Mouse (Mus musculus): ENCODE measurements around the gene Qdpr.
"Not testable (repeated sequence)": the region's sequence is repeated elsewhere in the genome, so short reads cannot be mapped to it uniquely, and the experiment has no call there.

Qdpr gene

GRCm38 (mm10) chr5:45453451-45453850, 3.4 kb upstream of the Qdpr start, which contains the start of gene Clrn2:
TSS of gene Clrn2 (plus strand) at chr5:45453751.
- ATAC-seq (ENCODE audit: low TSS enrichment) = no peak

GRCm38 (mm10) chr5:45449206-45449605, 830 bp downstream of the Qdpr start:
- no peak for ATAC-seq (ENCODE audit: low TSS enrichment)

- ATAC-seq (ENCODE audit: low TSS enrichment) = no peak
Measured at GRCm38 (mm10) chr5:45448676-45449075, 1.4 kb downstream of the Qdpr start.

GRCm38 (mm10) chr5:45444130-45444832, 5.8 kb downstream of the Qdpr start:
- no peak for ATAC-seq (ENCODE audit: low TSS enrichment)

- no peak for ATAC-seq (ENCODE audit: low TSS enrichment)
Measured at GRCm38 (mm10) chr5:45441745-45442144, 8.3 kb downstream of the Qdpr start.

GRCm38 (mm10) chr5:45441124-45441523, 8.9 kb downstream of the Qdpr start:
- ATAC-seq (ENCODE audit: low TSS enrichment) = no peak

GRCm38 (mm10) chr5:45438301-45438700, 11.7 kb downstream of the Qdpr start:
- no peak for ATAC-seq (ENCODE audit: low TSS enrichment)

GRCm38 (mm10) chr5:45437826-45438225, 12.2 kb downstream of the Qdpr start:
- no peak for ATAC-seq (ENCODE audit: low TSS enrichment)

- ATAC-seq (ENCODE audit: low TSS enrichment) = no peak
Measured at GRCm38 (mm10) chr5:45435967-45436950, 13.8 kb downstream of the Qdpr start.

- no peak for ATAC-seq (ENCODE audit: low TSS enrichment)
Measured at GRCm38 (mm10) chr5:45427891-45428290, 22.1 kb downstream of the Qdpr start.

- no peak for ATAC-seq (ENCODE audit: low TSS enrichment)
Measured at GRCm38 (mm10) chr5:45426416-45427034, 23.5 kb downstream of the Qdpr start.

- ATAC-seq (ENCODE audit: low TSS enrichment) = not testable (repeated sequence)
Measured at GRCm38 (mm10) chr5:45425771-45426170, 24.3 kb downstream of the Qdpr start.

GRCm38 (mm10) chr5:45424021-45424886, 25.8 kb downstream of the Qdpr start:
- peak; percentile 95 for ATAC-seq (ENCODE audit: low TSS enrichment)

- no peak for ATAC-seq (ENCODE audit: low TSS enrichment)
Measured at GRCm38 (mm10) chr5:45421881-45422844, 27.9 kb downstream of the Qdpr start.

- ATAC-seq (ENCODE audit: low TSS enrichment) = peak; percentile 52; the same call in 1 of the 2 replicates
Measured at GRCm38 (mm10) chr5:45419841-45420638, 30.0 kb downstream of the Qdpr start.

GRCm38 (mm10) chr5:45417859-45418443, 32.1 kb downstream of the Qdpr start:
- no peak for ATAC-seq (ENCODE audit: low TSS enrichment)

GRCm38 (mm10) chr5:45416478-45416877, 33.6 kb downstream of the Qdpr start:
- no peak for ATAC-seq (ENCODE audit: low TSS enrichment)

- ATAC-seq (ENCODE audit: low TSS enrichment) = no peak
Measured at GRCm38 (mm10) chr5:45406129-45406528, 43.9 kb downstream of the Qdpr start.

GRCm38 (mm10) chr5:45402632-45403031, 47.4 kb downstream of the Qdpr start:
- peak; percentile 99 for ATAC-seq (ENCODE audit: low TSS enrichment)
